10 mouse cellular contexts compared by ENCODE assay signal in the genomic region with DNA sequence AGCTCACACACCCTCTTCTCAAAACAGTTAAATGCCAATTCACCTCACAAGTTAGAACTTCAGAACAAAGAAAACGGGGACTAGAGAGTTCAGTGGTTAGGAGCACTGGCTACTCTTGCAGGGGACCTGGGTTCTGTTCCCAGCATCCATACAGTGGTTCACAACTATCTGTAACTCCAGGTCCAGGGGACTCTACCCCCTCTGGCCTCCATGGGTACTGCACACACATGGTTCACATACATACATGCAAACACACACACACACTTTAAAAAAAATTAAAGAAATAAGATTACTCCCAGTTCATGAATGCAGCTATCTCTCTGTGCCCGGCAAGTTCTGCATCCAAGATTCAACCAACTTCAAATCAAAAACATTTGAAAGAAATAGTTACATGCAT.
"Had no signal": no experiment of that assay in that cellular context is flagged by ENCODE, and none has a peak within 500 bp of the region (broad histone marks: within the 10 kb centered on the region; RNA-seq: fewer than 3 reads in every experiment).

No protein-coding gene starts in this region.

- H3K9ac ChIP-seq: limb, embryonic 15.5 days; liver, embryonic 12.5 days; lung, embryonic 15.5 days; midbrain, embryonic 13.5 days; neural tube, embryonic 12.5 days; stomach, embryonic 15.5 days had no signal

- H3K4me2 ChIP-seq: limb, embryonic 15.5 days; liver, embryonic 12.5 days; lung, embryonic 15.5 days; midbrain, embryonic 13.5 days; neural tube, embryonic 12.5 days; stomach, embryonic 15.5 days had no signal

- H3K4me1 ChIP-seq: liver, embryonic 12.5 days; lung, embryonic 15.5 days; stomach, embryonic 15.5 days had no signal

- ATAC-seq: liver, embryonic 12.5 days; midbrain, embryonic 13.5 days had no signal

- H3K4me3 ChIP-seq: limb, embryonic 15.5 days; liver, embryonic 12.5 days; lung, embryonic 15.5 days; midbrain, embryonic 13.5 days; neural tube, embryonic 12.5 days; stomach, embryonic 15.5 days had no signal

- H3K27ac ChIP-seq: limb, embryonic 15.5 days; liver, embryonic 12.5 days; lung, embryonic 15.5 days; macrophage; midbrain, embryonic 13.5 days; neural tube, embryonic 12.5 days; stomach, embryonic 15.5 days had no signal

- H3K36me3 ChIP-seq: limb, embryonic 15.5 days; liver, embryonic 12.5 days; lung, embryonic 15.5 days; midbrain, embryonic 13.5 days; stomach, embryonic 15.5 days had no signal

- DNase-seq: lung, postnatal 14 days; right cerebral cortex, postnatal 4 days; thymus, postnatal 4 days had no signal

- H3K9me3 ChIP-seq: limb, embryonic 15.5 days; liver, embryonic 12.5 days; lung, embryonic 15.5 days; midbrain, embryonic 13.5 days; neural tube, embryonic 12.5 days; stomach, embryonic 15.5 days had no signal

- H3K27me3 ChIP-seq: limb, embryonic 15.5 days; liver, embryonic 12.5 days; lung, embryonic 15.5 days; midbrain, embryonic 13.5 days; neural tube, embryonic 12.5 days; stomach, embryonic 15.5 days had no signal
